Mouse (Mus musculus) urinary bladder, postnatal 25 days (tissue): Measurements from ENCODE around the gene Rhod.

ENCODE experiments used
- DNase-seq: peaks from one replicate; pipeline ENCODE4 v3.0.0; 2022; ENCODE audit warnings: low spot score

Rhod gene

GRCm38 (mm10) chr19:4450666-4451065 lies 11.4 kb upstream of the Rhod start:
- no peak for DNase-seq

DNA sequence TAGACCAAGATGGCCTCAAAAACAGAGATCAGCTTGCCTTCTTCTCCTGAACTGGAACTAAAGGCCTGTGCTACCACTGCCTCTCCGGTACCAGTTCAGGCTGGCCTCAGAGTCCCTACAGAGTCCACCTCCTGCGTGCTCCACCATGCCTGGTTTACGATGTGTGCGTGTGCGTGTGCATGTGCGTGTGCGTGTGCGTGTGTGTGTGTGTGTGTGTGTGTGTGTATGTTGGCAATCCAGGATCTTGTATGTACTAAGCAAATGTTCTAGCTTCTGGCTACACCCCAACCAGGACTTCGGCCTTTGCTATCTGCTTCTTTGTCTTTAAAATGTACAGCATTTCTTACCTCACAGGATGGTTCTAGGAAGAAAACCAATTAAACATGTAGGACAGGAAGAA lies 10.0 kb upstream of the Rhod start:
- no peak for DNase-seq

- DNase-seq = no peak
Measured at GRCm38 (mm10) chr19:4447445-4447844, 8.2 kb upstream of the Rhod start.

DNA sequence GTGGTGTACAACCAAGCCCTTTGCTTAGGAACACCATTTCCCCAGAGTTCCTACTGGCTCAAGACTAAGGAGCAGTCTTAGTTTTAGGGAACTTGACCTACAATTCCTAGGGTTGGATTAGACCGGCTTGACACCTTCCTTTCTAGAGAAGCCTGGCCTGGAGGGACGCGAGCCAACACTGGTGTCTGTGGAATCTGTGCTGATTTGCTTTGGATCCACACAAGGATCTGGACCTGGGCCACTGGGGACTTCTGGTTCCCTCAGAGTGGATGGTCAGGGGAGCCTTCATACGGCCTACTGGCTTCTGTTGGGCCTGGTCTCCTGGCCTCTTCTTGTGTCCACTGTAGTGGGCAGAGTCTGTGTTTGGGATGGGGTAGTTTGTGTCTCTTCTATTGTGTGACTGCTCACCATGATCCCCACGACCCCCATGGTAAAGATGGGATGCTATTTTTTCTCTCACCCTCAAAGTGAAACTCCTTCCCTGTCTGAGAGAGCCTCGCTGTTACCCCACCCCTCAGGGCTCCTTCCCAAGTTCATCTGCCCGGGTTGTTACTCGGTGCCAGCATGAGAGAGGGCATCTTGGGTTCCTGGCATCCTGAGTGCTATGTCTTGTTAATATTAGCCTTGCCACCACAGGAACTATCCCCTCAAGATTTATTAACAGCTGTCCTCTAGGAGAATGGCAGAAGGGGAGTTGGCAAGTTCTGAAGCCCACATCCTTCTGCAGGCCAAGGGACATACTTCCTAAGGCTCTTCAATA lies 7.6 kb upstream of the Rhod start:
- DNase-seq = no peak

DNA sequence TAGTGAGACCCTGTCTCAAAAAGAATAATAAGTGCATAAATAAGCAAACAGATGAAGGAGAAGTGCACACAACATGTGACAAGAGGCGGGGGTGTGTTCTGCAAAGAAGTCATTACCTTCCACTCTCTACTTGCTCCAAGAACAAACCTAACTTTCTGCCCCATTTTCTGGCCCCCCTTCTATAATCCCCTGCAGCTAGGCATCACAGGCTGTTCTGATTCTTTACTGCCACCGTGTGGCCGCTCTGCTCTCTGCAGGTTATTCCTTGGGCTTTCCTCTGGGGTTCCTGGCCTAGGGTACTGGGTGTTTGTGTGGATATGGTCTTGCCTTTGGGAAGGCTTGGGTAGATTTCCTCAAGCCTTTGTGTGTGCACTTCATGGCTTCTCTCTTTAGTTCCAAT lies 3.2 kb upstream of the Rhod start:
- DNase-seq = peak; percentile 71

- no peak for DNase-seq
Measured at GRCm38 (mm10) chr19:4441621-4442161, 2.5 kb upstream of the Rhod start.

- DNase-seq = peak; percentile 38
Measured at GRCm38 (mm10) chr19:4441090-4441591, 1.9 kb upstream of the Rhod start.

- peak; percentile 43 for DNase-seq
Measured at GRCm38 (mm10) chr19:4440222-4440621, 990 bp upstream of the Rhod start.

DNA sequence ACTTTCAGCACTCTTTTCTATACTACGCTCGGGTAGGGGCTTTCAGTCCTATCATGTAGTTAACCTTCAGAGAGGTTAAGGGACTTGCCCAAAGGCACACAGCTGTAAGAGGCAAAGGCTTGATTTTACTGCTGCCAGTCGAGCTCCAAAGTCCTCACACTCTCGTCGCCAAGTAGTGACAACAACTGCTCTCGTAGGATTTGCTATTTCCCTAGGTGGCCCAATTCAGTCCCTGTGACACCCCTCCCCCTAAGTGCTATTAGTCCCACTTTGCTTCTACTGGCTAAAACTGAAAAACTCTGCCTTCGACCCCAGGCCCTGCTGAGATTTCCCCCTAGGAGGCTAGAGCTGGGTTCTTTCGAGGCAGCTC lies 456 bp downstream of the Rhod start:
- DNase-seq = no peak

DNA sequence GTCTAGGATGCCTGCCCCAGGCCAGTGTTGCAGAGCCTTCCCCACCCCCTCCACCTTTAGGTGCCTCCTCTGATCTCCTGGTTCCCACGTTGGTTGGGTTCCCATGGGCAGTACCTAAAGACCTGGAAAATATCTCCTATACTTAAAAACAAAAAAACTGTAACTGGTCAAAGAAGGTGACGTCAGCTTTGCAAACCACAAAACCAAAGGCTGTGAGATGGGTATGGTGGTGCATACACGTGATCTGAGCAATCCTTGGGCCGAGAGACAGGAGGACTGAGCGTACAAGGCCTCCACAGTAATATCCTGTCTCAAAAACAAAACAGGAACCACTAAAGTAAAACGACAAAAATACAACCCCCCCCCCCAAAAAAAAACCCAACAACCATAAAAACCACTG lies 1.3 kb downstream of the Rhod start:
- DNase-seq = no peak

DNA sequence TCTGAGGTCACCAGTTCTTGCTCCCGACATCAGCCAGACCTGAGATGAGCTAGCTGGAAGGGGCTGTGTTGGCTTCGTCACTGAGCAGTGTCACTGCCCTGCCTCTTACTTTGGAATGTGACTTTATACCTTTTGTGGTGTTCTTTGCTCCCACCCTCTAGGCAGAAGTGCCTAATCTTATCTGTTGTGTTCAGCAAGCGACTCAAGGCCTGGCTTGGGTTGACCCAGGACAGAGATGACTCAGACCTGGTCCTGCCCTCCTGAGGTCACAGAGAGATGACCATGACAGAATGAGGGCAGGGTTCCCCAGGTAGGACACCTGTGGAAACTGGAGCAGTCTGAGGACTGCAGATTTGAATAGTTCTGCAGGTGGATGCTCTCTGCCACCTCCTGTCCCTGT lies 3.0 kb downstream of the Rhod start:
- DNase-seq = no peak

- DNase-seq = no peak
Measured at GRCm38 (mm10) chr19:4434999-4435398, 4.2 kb downstream of the Rhod start.

DNA sequence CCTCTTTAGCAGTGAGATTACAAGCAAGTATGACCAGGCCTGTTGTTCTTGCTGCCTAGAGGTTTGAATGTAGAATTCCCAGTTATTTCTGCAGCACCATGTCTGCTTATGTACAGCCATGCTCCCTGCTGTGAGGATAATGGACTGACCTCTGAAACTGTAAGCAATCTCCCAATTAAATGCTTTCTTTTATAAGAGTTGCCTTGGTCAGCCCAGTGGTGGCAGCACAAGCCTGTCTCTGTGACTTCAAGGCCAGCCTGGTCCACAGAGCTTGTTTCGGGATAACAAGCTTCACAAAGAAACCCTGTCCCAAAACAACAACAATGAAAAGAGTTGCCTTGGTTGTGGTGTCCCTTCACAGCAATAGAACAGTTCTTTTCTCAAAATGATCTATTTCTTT lies 5.5 kb downstream of the Rhod start:
- DNase-seq = no peak

DNA sequence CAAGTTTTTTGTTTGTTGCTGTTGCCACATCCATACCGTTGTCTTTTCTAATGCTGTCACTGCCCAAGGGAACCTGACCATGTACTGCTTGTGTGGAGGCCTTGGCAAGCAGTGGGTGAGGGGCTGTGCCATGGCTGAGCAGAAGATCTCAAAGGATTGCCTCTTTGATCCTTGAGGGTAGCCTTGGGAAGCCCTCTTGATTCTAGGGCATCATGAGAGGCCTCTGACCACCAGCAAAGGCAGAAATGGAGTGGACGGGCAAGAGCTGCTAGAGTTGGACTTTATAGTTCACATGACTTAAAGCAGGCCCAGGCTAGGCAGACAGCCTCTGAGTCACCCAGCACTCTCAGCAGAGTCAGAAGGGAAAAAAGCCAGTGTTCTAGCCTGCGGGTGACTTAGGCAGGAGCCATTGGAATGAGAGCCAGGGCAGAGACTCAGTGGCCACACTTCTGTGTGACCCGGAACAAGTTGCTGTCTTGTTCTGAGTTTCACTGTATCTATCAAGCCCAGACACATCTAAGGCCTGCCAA lies 9.1 kb downstream of the Rhod start:
- no peak for DNase-seq

DNA sequence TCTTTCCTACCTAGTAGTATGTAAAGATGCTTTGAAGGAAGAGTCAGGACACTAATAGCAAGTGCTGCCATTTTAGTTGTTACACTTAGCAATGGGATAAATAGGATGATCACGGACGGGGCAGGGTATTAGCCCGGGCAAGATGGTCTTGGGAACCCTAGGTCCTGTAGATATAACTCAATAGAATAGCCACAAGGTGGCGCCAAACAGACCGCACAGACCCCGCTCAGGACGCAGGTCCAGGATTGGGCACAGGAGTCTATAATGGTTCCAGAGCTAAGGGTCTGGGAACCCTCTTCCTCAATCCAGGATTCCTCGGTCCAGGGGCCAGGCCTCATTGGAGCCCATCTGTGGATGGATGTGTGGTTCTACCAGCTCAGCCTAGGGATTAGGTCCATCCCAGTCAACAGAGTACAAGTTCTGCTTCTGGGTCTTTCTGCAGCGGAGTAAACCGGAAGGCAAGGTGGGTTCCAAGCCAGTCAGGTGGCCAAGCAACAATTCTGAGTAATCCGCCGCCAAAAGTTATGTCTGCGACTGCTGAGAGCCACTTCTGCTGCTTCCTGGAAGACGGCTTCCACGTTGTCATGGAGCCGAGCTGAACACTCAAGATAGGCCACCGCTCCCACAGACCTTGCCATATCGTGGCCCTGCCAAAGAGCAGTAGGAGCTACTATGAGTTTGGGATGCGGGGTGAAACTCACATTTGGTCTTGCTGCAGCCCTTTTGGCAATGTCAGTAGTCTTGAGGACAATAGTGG lies 13.4 kb downstream of the Rhod start:
- DNase-seq = peak; percentile 35

DNA sequence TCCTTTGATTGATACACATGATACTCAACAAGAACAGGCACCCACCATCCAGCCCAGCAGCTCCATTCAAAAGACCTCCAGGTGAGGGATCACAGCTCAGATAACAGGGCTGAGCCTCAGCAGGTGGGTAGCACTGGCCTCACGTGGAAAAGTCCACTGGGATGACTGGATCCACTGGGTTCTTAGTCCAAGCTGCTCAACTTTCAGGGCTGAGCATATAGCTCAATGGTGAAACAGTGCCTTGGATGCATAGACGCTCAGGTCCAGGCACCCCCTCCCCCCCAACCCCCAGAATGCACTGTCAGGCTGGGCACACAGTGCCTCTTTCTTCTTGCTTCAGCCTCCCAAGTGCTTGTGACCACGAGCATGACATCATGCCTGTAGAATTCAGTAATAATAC lies 16.2 kb downstream of the Rhod start:
- DNase-seq = no peak

DNA sequence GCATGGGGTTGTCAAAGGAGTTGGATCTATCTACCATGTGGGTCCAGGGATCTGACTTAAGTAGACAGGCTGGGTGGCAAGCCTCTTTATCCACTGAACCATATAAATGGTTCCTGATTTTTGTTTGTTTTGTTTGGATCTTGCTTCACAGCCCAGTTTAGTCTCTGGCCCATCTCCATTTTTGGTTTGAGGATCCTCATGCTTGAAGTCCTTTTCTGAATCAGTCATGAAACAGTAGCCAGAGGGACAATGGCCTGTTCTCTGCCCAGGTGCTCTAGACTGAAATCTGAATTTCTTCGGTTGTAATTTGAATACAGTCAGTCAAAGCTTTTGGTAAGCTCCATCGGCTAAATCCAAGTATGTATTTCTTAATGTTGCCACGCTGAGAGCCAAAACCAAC lies 16.7 kb downstream of the Rhod start:
- no peak for DNase-seq

- DNase-seq = peak; percentile 57
Measured at GRCm38 (mm10) chr19:4420153-4420910, 18.9 kb downstream of the Rhod start.

DNA sequence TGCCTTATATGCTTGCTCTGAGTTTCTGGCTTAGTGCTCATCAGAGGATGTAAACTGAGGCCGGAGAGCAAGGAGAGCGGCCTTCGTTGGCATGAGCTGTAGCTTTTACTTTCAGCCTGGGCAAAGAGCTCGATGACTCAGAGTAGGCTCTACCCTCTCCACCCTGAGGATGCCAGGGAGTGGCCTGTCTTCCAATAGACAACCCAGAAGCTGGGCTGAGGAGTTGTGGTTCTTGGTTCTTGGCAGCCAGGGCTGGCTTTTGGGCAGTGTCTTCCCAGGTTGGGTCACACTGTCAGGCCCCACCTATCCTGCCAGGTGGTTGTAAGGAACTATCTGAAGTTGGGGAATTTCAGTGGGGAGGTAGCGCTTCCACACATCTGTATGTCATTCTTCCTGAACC lies 19.5 kb downstream of the Rhod start:
- DNase-seq = no peak

DNA sequence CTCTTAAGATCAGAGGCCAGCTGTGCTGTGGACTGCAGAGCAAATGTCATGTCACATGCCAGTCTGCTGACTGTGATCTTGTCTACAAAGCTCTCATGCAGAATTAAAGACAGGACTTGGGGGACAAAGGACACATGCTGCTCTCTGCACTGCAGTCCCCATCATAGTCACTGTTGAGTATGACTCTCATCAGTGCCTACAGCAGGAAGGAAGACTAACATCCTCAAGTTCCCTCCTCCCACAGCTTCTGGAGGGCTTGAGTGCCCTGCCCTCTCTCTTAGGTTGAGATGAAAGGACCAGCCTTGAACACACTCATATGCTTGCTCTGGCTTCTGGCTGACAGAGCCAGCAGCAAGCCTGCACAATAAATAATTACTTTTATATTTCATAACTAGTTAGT lies 21.5 kb downstream of the Rhod start:
- no peak for DNase-seq

GRCm38 (mm10) chr19:4417183-4417582 lies 22.0 kb downstream of the Rhod start:
- DNase-seq = peak; percentile 72

- no peak for DNase-seq
Measured at GRCm38 (mm10) chr19:4414631-4415030, 24.6 kb downstream of the Rhod start.
